Mouse (Mus musculus) embryonic facial prominence, embryonic 12.5 days (tissue): ENCODE measurements around the gene Tmcc1. TPM values are rescaled to one million over a fixed set of nuclear protein-coding genes. Genes with fewer than 3 reads are reported as not detected.
"Not testable (repeated sequence)": the region's sequence is repeated elsewhere in the genome, so short reads cannot be mapped to it uniquely, and the experiment has no call there.

Experiments used
- ATAC-seq: fragments of 200-750 bp; cut with Nextera tagmentation; 2 replicates; pipeline ENCODE4 v1.8.0; 2017; ENCODE audit not compliant: insufficient number of reproducible peaks, insufficient read depth, low FRiP score, low TSS enrichment
- H3K27ac ChIP-seq: fragments of 300-500 bp; sonication (generic); 2 replicates; pipeline ENCODE4 v1.5.1; 2016; ENCODE audit warnings: mild to moderate bottlenecking
- H3K27me3 ChIP-seq: fragments of 300-500 bp; sonication (generic); 2 replicates; pipeline ENCODE4 v1.6.1; 2016; ENCODE audit warnings: mild to moderate bottlenecking, moderate library complexity
- H3K36me3 ChIP-seq: fragments of 300-500 bp; sonication (generic); 2 replicates; pipeline ENCODE4 v1.6.1; 2016; ENCODE audit warnings: mild to moderate bottlenecking
- H3K4me1 ChIP-seq: fragments of 300-500 bp; sonication (generic); 2 replicates; pipeline ENCODE4 v1.6.1; 2016
- H3K4me2 ChIP-seq: fragments of 300-500 bp; sonication (generic); replicated peaks from 2 replicates; pipeline ENCODE4 v1.6.1; 2016; ENCODE audit warnings: mild to moderate bottlenecking, moderate library complexity
- H3K4me3 ChIP-seq: fragments of 300-500 bp; sonication (generic); 2 replicates; pipeline ENCODE4 v1.5.1; 2016; ENCODE audit warnings: mild to moderate bottlenecking
- H3K9ac ChIP-seq: fragments of 300-500 bp; sonication (generic); 2 replicates; pipeline ENCODE4 v1.6.1; 2016; ENCODE audit warnings: mild to moderate bottlenecking, moderate library complexity
- H3K9me3 ChIP-seq: fragments of 300-500 bp; sonication (generic); 2 replicates; pipeline ENCODE4 v1.6.1; 2016; ENCODE audit warnings: mild to moderate bottlenecking, moderate library complexity
- WGBS: fragments of 180-500 bp; shearing (Covaris S2); methylation state at CpG from one replicate; pipeline ENCODE4 v1.1.7; 2016; 5-methylcytosine and 5-hydroxymethylcytosine counted together
- polyA plus RNA-seq: library from polyadenylated mRNA; unstranded; fragments of >200 nt; fragmentation: Nextera tagmentation; extraction: Ambion mirVana; gene quantifications from 2 replicates; pipeline ENCODE4 v1.2.1, GENCODE M21; 2016

Gene Tmcc1
- polyA plus RNA-seq = 19.3 and 19.5 TPM in 2 replicates

- H3K27ac ChIP-seq = peak within 1 kb of the TSS; percentile 85
- peaks cover 1% of the 10 kb centered on the region; the same call in 1 of the 2 replicates for H3K27me3 ChIP-seq
- H3K4me3 ChIP-seq = peak within 1 kb of the TSS; percentile 91
- H3K9me3 ChIP-seq = no peaks in the 10 kb centered on the region
- peak within 1 kb of the TSS; percentile 87 for H3K9ac ChIP-seq
- H3K4me2 ChIP-seq = peak within 1 kb of the TSS; percentile 74
- H3K4me1 ChIP-seq = peaks cover 10% of the 10 kb centered on the region
- WGBS = under 1% methylated on average over 62 of the region's 68 CpGs
- no peaks in the 10 kb centered on the region for H3K36me3 ChIP-seq
- ATAC-seq = peak; percentile 85
Measured at GRCm38 (mm10) chr6:116193394-116194393, at the start of gene Tmcc1. TSS of gene Tmcc1 (minus strand) at chr6:116193486.

- Histone ChIP-seq H3K4me2 (no peak overlapping the region), H3K36me3 (peaks cover 57% of the 10 kb centered on the region), H3K27me3 (no peaks in the 10 kb centered on the region), H3K9me3 (no peaks in the 10 kb centered on the region), H3K4me3 (no peak overlapping the region), H3K4me1 (no peaks in the 10 kb centered on the region), H3K27ac (no peak overlapping the region), H3K9ac (no peak overlapping the region)
- ATAC-seq = no peak
- 77% methylated on average over 2 of the region's 2 CpGs for WGBS
Measured at GRCm38 (mm10) chr6:116240371-116240770, 47.1 kb upstream of the Tmcc1 start.

GRCm38 (mm10) chr6:116238083-116238482 is 44.8 kb upstream of the Tmcc1 start:
- ATAC-seq = no peak
- Histone ChIP-seq H3K9me3 (no peaks in the 10 kb centered on the region), H3K4me2 (no peak overlapping the region), H3K27ac (no peak overlapping the region), H3K4me3 (no peak overlapping the region), H3K27me3 (no peaks in the 10 kb centered on the region), H3K36me3 (peaks cover 55% of the 10 kb centered on the region), H3K4me1 (no peaks in the 10 kb centered on the region), H3K9ac (no peak overlapping the region)
- WGBS = 89% methylated on average over 5 of the region's 5 CpGs

GRCm38 (mm10) chr6:116235336-116235735 is 42.0 kb upstream of the Tmcc1 start:
- Histone ChIP-seq H3K36me3 (peaks cover 58% of the 10 kb centered on the region), H3K27ac (no peak overlapping the region), H3K4me3 (no peak overlapping the region), H3K27me3 (no peaks in the 10 kb centered on the region), H3K9ac (no peak overlapping the region), H3K4me1 (no peaks in the 10 kb centered on the region), H3K9me3 (no peaks in the 10 kb centered on the region), H3K4me2 (no peak overlapping the region)
- WGBS = 85% methylated on average over 5 of the region's 5 CpGs
- ATAC-seq = no peak

DNA sequence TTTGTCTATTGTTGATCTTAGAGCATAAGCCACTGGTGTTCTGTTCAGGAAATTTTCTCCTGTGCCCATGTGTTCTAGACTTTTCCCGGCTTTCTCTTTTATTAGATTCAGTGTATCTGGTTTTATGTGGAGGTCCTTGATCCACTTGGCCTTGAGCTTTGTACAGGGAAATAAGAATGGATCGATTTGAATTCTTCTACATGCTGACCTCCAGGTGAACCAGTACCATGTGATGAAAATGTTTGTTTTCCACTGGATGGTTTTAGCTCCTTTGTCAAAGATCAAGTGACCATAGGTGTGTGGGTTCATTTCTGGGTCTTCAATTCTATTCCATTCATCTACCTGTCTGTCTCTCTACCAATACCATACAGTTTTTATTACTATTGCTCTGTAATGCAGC is 41.5 kb upstream of the Tmcc1 start:
- H3K4me3 ChIP-seq, H3K9ac ChIP-seq, H3K9me3 ChIP-seq, H3K4me2 ChIP-seq, H3K27me3 ChIP-seq, ATAC-seq, H3K4me1 ChIP-seq, H3K27ac ChIP-seq: not testable (repeated sequence)
- 89% methylated on average over 2 of the region's 2 CpGs for WGBS
- peaks cover 57% of the 10 kb centered on the region for H3K36me3 ChIP-seq

- Histone ChIP-seq H3K4me3 (no peak overlapping the region), H3K9me3 (no peaks in the 10 kb centered on the region), H3K4me2 (no peak overlapping the region), H3K4me1 (no peaks in the 10 kb centered on the region), H3K36me3 (peaks cover 70% of the 10 kb centered on the region), H3K9ac (no peak overlapping the region), H3K27me3 (no peaks in the 10 kb centered on the region), H3K27ac (no peak overlapping the region)
- no peak for ATAC-seq
- 64% methylated on average over 12 of the region's 12 CpGs for WGBS
Measured at GRCm38 (mm10) chr6:116228785-116229525, 35.7 kb upstream of the Tmcc1 start.

DNA sequence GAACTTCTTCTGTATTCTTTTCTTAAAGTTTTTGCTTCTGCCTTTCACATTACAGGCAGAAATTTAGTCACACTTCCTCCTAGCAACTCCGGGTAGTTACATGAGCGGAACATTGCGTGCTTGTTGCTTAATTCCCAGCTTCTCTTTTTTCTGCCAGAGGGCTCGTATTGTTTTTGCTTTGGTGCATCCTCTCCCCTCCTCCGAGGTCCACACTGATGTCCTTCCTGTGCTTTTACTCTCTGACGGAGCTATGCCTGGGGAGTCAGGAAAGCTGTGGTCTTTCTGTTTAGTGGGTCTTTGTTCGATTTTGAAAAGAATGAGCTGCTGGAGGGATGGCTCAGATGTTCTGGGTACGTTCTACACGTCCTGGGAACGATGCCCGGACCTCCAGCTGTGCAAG is 34.5 kb upstream of the Tmcc1 start:
- H3K27ac ChIP-seq = no peak overlapping the region
- H3K4me2 ChIP-seq = no peak overlapping the region
- H3K9ac ChIP-seq = no peak overlapping the region
- no peak overlapping the region for H3K4me3 ChIP-seq
- no peak for ATAC-seq
- no peaks in the 10 kb centered on the region for H3K9me3 ChIP-seq
- 74% methylated on average over 11 of the region's 11 CpGs for WGBS
- H3K27me3 ChIP-seq = no peaks in the 10 kb centered on the region
- peaks cover 65% of the 10 kb centered on the region for H3K36me3 ChIP-seq
- no peaks in the 10 kb centered on the region for H3K4me1 ChIP-seq

DNA sequence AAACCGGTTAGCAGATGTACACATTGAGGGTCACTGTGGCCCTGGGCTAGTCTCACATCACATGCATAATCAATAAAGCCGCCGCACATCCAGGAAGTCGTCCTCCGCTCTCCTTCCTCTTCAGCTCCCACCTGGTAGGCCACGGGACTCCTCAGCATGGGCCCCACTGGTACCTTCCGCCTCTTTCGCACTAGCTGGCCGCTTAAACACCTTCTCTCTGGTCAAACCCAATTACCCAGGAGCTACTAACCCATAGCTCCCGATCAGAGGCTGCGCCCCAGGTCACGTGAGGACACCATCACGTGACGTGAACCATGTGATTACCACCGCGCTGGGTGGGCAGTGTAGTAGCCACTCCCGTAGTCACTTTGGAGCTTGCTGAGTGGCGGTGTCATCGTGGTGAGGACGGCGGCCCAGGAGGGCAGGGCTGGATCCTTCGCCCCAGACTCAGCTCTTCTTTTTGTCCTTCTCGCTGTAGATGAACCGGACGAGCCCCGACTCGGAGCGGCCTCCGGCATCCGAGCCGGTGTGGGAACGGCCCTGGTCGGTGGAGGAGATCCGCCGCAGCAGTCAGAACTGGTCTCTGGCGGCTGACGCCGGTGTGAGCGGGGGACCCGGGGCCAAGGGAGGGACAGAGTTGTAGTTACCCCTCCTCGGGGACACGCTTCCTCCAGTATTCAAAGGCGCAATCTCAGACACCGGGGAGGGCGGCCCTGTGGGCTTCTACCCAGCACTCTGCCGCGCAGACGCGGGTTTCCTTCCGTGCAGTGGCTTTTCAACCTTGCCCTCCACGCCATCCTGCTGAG is 14.6 kb upstream of the Tmcc1 start, which contains the start of gene Washc2:
Gene Washc2 (plus strand): TSS at position 310 of the 806 bp plus-strand sequence.
- no peaks in the 10 kb centered on the region for H3K9me3 ChIP-seq
- peak within 1 kb of the TSS; percentile 41; the same call in 1 of the 2 replicates for H3K27ac ChIP-seq
- peak; percentile 96 for ATAC-seq

GRCm38 (mm10) chr6:116199682-116200081 is 6.4 kb upstream of the Tmcc1 start:
- no peaks in the 10 kb centered on the region for H3K9me3 ChIP-seq
- no peak overlapping the region for H3K4me3 ChIP-seq
- H3K9ac ChIP-seq = no peak overlapping the region
- H3K27me3 ChIP-seq = peaks cover 5% of the 10 kb centered on the region; the same call in 1 of the 2 replicates
- no peaks in the 10 kb centered on the region for H3K4me1 ChIP-seq
- H3K4me2 ChIP-seq = no peak overlapping the region
- ATAC-seq = no peak
- no peaks in the 10 kb centered on the region for H3K36me3 ChIP-seq
- H3K27ac ChIP-seq = no peak overlapping the region
- WGBS = 75% methylated on average over 2 of the region's 2 CpGs

More for the DNA sequence above, 14.6 kb upstream of the Tmcc1 start, which contains the start of gene Washc2:
- peak within 1 kb of the TSS; percentile 87 for H3K4me2 ChIP-seq
- peaks cover 14% of the 10 kb centered on the region; the same call in 1 of the 2 replicates for H3K4me1 ChIP-seq
- peaks cover 22% of the 10 kb centered on the region for H3K36me3 ChIP-seq
- WGBS = under 1% methylated on average over 50 of the region's 51 CpGs
- no peaks in the 10 kb centered on the region for H3K27me3 ChIP-seq
- H3K4me3 ChIP-seq = peak within 1 kb of the TSS; percentile 58
- H3K9ac ChIP-seq = peak within 1 kb of the TSS; percentile 82

DNA sequence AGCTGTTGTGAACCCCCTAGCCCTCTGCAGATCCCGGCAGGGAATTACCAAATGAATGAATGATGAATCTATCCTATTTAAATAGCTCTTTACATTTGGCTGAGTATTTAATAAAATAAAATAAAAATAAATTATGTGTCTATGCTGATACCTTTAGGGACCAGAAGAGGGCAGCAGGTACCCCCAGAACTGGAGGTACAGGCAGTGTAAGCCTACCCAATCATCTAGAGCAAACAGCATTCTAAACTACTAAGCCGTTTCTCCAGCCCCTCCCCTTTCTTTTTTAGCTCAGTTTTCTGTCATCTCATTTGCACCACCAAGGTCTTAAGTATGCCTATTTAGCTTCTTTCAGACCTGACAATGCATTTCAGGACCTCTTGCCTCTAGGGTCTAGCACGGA is 4.9 kb upstream of the Tmcc1 start:
- WGBS = 34% methylated on average over 3 of the region's 3 CpGs
- H3K27me3 ChIP-seq = peaks cover 5% of the 10 kb centered on the region; the same call in 1 of the 2 replicates
- no peaks in the 10 kb centered on the region; the same call in 1 of the 2 replicates for H3K4me1 ChIP-seq

DNA sequence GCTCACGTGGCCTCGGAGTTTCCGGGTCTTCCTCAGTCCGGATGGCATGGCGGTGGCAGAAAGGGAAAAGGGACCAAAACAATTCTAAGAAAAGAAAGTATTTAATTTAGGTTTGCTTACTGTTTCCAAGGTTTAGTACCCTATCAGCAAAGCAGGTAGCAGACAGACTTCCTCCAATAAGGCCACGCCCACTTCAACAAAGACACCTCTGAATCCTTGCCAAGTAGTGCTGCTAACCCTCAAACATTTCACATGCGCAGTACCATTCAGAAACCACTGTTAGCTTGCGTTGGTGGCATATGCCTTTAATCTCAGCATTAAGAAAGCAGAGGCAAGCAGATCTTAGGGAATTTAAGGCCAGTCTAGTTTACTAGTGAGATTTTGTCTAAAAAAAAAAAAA is 2.5 kb upstream of the Tmcc1 start:
- Histone ChIP-seq H3K9ac (no peak overlapping the region), H3K9me3 (no peaks in the 10 kb centered on the region), H3K4me3 (no peak overlapping the region), H3K36me3 (no peaks in the 10 kb centered on the region), H3K27me3 (peaks cover 5% of the 10 kb centered on the region; the same call in 1 of the 2 replicates), H3K27ac (no peak overlapping the region), H3K4me1 (peaks cover 10% of the 10 kb centered on the region), H3K4me2 (no peak overlapping the region)
- ATAC-seq = no peak
- 75% methylated on average over 8 of the region's 8 CpGs for WGBS

More for the DNA sequence above, 4.9 kb upstream of the Tmcc1 start:
- H3K27ac ChIP-seq = no peak overlapping the region
- no peaks in the 10 kb centered on the region for H3K9me3 ChIP-seq
- ATAC-seq = no peak
- H3K9ac ChIP-seq = no peak overlapping the region
- H3K4me3 ChIP-seq = no peak overlapping the region
- no peak overlapping the region for H3K4me2 ChIP-seq
- H3K36me3 ChIP-seq = no peaks in the 10 kb centered on the region
